Mouse (Mus musculus) lung, embryonic 16.5 days (tissue): ENCODE measurements around the gene Hist1h4i. TPM values are rescaled to one million over a fixed set of nuclear protein-coding genes. Genes with fewer than 3 reads are reported as not detected.
A peak's percentile ranks its signal among the peaks of the same experiment; 100 is the strongest.

Experiments
- ATAC-seq: fragments of 200-750 bp; cut with Nextera tagmentation; 2 replicates; pipeline ENCODE4 v1.8.0; 2017; ENCODE audit warnings: low read depth, mild to moderate bottlenecking, moderate library complexity
- H3K27ac ChIP-seq: fragments of 300-500 bp; sonication (generic); 2 replicates; pipeline ENCODE4 v1.5.1; 2014; ENCODE audit warnings: mild to moderate bottlenecking, control low read depth, low read length
- H3K27me3 ChIP-seq: fragments of 300-500 bp; sonication (generic); 2 replicates; pipeline ENCODE4 v1.6.1; 2014; ENCODE audit warnings: low read depth, low read length, mixed read lengths; ENCODE audit not compliant: control insufficient read depth, insufficient read depth
- H3K36me3 ChIP-seq: fragments of 300-500 bp; sonication (generic); 2 replicates; pipeline ENCODE4 v1.6.1; 2014; ENCODE audit warnings: low read length; ENCODE audit not compliant: control insufficient read depth, insufficient read depth
- H3K4me1 ChIP-seq: fragments of 300-500 bp; sonication (generic); replicated peaks from 2 replicates; pipeline ENCODE4 v1.6.1; 2014; ENCODE audit warnings: low read length, mixed read lengths; ENCODE audit not compliant: control insufficient read depth, insufficient read depth
- H3K4me2 ChIP-seq: fragments of 300-500 bp; sonication (generic); 2 replicates; pipeline ENCODE4 v1.6.1; 2014; ENCODE audit warnings: low read depth, low read length, control low read depth
- H3K4me3 ChIP-seq: fragments of 300-500 bp; sonication (generic); 2 replicates; pipeline ENCODE4 v1.5.1; 2014; ENCODE audit warnings: mild to moderate bottlenecking, low read length, control low read depth
- H3K9ac ChIP-seq: fragments of 300-500 bp; sonication (generic); 2 replicates; pipeline ENCODE4 v1.6.1; 2014; ENCODE audit warnings: low read length, control low read depth
- H3K9me3 ChIP-seq: fragments of 300-500 bp; sonication (generic); 2 replicates; pipeline ENCODE4 v1.6.1; 2016; ENCODE audit warnings: low read length; ENCODE audit not compliant: control insufficient read depth
- WGBS: fragments of 180-500 bp; shearing (Covaris S2); extraction: QIAGEN DNeasy Blood & Tissue Kit; methylation state at CpG from one replicate; pipeline ENCODE4 v1.1.7; 2014; 5-methylcytosine and 5-hydroxymethylcytosine counted together
- polyA plus RNA-seq: library from polyadenylated mRNA; unstranded; fragments of >200 nt; fragmentation: Nextera tagmentation; extraction: Ambion mirVana; gene quantifications from 2 replicates; pipeline ENCODE4 v1.2.1, GENCODE M21; 2015

Gene Hist1h4i
- polyA plus RNA-seq, 1 experiment from 2014 or later, result 23.6 TPM

GRCm38 (mm10) chr13:22029928-22030327 is 11.2 kb downstream of the Hist1h4i start:
- Histone ChIP-seq H3K36me3 (no peaks in the 10 kb centered on the region), H3K27me3 (no peaks in the 10 kb centered on the region), H3K4me1 (peaks cover 15% of the 10 kb centered on the region), H3K9ac (no peak overlapping the region), H3K4me3 (no peak overlapping the region), H3K27ac (no peak overlapping the region), H3K9me3 (no peaks in the 10 kb centered on the region), H3K4me2 (peak overlapping the region; percentile 65; the same call in 1 of the 2 replicates)
- ATAC-seq, result no peak
- 42% methylated on average over 8 of the region's 8 CpGs for WGBS

DNA sequence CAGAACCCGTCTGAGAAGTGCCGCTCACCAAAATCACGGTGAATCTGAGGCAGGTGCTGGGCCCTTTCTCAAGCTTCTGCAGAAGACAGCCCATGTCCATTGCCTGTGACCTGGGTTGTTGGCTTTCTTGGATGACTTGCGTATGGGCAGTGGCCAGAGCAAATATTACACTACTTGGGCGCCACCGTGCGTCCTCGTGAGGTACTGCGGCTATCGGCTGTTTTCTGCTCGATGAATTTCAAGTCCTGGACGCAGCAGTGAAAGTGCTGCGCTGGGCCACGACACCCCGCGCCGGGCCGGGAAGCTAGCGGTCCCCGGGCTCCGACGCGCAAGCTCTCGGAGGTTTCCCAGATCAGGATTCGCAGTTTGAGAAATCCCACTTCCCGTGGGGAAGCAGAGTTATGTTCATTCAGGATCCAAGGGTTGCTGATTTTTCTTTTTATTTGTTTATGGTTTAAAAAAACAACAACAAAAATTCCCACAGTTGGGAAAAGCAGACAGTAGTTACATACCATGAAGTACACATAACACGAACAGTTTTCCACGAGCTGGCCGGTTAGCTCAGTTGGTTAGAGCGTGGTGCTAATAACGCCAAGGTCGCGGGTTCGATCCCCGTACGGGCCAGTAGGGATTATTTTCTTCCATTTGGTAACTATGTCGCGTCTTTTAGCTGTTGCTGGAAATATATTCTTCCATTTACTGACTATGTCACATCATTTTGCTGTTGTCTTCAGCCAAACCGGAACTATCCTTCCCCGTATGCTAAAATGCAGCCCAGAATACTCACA is 12.3 kb downstream of the Hist1h4i start:
- WGBS, result under 1% methylated on average over 40 of the region's 40 CpGs
- Histone ChIP-seq H3K4me2 (peak overlapping the region; percentile 65), H3K4me1 (peaks cover 6% of the 10 kb centered on the region), H3K27me3 (no peaks in the 10 kb centered on the region), H3K4me3 (peak overlapping the region; percentile 62), H3K9me3 (no peaks in the 10 kb centered on the region), H3K27ac (peak overlapping the region; percentile 90), H3K36me3 (no peaks in the 10 kb centered on the region), H3K9ac (peak overlapping the region; percentile 70)
- ATAC-seq, result peak; percentile 84

DNA sequence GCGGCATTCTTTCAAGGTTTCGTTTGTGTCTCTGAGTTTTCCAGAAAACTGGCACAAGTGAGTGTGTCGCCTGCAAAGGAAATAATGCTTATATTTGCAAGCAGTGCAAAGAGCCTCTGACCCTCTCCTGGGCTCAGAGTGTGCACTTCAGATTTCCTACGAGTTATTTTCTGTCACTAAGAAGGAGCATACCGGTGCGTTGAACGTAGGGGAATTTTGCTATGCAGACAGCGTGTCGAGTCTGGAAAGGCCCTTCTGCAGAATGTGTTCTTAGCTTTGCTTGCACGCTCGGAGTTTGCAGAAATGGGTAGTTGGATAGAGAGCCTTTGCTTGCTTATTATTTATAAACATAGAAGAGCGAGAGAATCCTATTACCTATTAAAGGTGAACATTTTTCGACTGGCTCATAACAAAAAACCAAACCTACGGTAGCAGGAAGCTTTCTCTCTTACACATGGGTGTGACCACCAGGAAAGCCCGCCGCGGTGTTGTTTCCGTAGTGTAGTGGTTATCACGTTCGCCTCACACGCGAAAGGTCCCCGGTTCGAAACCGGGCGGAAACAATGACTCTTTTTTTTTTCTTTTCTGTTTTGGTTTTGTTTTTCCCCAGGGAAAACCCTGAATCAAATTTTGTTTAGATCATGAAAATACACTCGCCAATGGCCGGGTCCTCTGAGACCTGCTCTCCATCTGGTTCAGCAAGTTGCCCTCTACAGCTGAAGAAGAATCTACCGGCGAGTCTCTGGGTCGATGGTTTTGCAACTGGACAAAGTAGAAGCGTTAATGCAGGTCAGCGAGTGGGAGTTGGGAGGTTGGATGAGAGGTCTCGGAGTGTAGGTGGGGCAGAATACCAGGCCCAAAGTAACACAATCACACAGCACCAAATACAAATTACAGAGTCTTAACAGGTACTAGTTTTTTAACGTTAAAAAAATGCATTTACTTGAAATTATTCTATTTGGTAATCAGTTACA is 14.8 kb downstream of the Hist1h4i start:
- Histone ChIP-seq H3K4me2 (peak overlapping the region; percentile 71), H3K4me1 (peaks cover 6% of the 10 kb centered on the region; the same call in 1 of the 2 replicates), H3K27ac (peak overlapping the region; percentile 56), H3K4me3 (peak overlapping the region; percentile 53), H3K9me3 (no peaks in the 10 kb centered on the region), H3K9ac (peak overlapping the region; percentile 61), H3K36me3 (no peaks in the 10 kb centered on the region), H3K27me3 (no peaks in the 10 kb centered on the region)
- no peak for ATAC-seq
- under 1% methylated on average over 35 of the region's 35 CpGs for WGBS

DNA sequence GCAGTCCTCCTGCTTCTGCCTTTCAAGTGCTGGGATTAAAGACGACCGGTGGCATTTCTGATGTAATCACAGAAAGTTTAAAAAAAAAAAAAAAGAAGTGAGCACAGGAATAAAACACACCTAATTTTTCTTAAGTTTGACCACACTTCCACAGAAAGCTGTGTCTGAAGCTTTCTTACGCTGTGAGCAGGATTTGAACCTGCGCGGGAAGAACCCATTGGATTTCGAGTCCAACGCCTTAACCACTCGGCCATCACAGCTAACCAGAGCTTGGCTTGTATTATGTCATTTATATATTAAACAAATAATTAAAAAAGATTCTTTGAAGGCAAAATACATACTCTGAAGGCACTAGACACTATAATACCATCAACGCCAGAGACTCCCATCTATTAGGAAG is 18.9 kb downstream of the Hist1h4i start:
- Histone ChIP-seq H3K27ac (peak overlapping the region; percentile 49), H3K4me1 (peaks cover 8% of the 10 kb centered on the region; the same call in 1 of the 2 replicates), H3K9me3 (no peaks in the 10 kb centered on the region), H3K36me3 (no peaks in the 10 kb centered on the region), H3K9ac (peak overlapping the region; percentile 65), H3K4me2 (peak overlapping the region; percentile 87), H3K4me3 (peak overlapping the region; percentile 46), H3K27me3 (no peaks in the 10 kb centered on the region; the same call in 1 of the 2 replicates)
- WGBS, result under 1% methylated on average over 9 of the region's 9 CpGs
- peak; percentile 73 for ATAC-seq

DNA sequence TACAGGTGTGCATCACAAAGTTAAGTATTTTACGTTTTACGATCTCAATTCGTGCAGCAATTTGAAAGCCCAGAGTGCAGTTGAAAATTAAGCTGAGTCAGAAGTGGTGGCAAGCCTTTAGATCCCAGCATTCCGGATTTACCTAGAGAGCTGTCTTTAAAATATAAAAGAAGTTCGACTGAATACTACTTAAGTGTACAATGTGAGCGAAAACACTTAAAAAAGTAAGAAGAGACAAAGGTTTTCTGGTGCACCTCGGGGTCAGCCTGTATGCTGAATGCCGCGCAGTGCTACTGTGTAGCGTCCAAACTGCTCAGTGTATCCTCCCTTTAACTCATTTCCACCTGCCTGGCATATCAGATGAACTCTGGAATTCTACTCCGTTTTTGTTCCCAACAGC is 19.6 kb downstream of the Hist1h4i start:
- peak overlapping the region; percentile 46 for H3K4me3 ChIP-seq
- peak overlapping the region; percentile 49 for H3K27ac ChIP-seq
- H3K9ac ChIP-seq, result peak overlapping the region; percentile 65
- no peak; the same call in 1 of the 2 replicates for ATAC-seq
- WGBS, result under 1% methylated on average over 11 of the region's 11 CpGs
- H3K27me3 ChIP-seq, result no peaks in the 10 kb centered on the region; the same call in 1 of the 2 replicates
- H3K4me2 ChIP-seq, result peak overlapping the region; percentile 87
- H3K4me1 ChIP-seq, result peaks cover 8% of the 10 kb centered on the region; the same call in 1 of the 2 replicates
- H3K36me3 ChIP-seq, result no peaks in the 10 kb centered on the region
- H3K9me3 ChIP-seq, result no peaks in the 10 kb centered on the region

DNA sequence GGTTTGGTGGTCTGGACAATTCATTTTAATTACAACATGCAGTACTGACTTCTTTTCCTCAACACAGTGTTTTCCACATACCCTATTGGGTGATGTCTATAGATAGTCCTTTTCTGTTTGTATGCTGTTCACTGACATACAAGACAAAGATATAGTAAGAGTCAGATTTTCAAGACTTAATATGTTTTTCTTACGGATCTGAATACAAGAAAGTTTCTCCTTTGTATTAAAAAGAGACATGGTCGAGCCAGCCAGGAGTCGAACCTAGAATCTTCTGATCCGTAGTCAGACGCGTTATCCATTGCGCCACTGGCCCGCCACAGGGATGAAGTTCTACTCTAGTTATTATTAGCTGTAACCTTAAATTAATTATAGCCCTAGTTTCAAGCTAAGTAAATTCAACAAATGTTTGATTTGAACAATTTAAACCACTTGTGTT is 20.2 kb downstream of the Hist1h4i start:
- Histone ChIP-seq H3K4me3 (peak overlapping the region; percentile 46), H3K36me3 (no peaks in the 10 kb centered on the region), H3K27ac (peak overlapping the region; percentile 49; the same call in 1 of the 2 replicates), H3K4me2 (peak overlapping the region; percentile 87), H3K9me3 (no peaks in the 10 kb centered on the region), H3K9ac (peak overlapping the region; percentile 65), H3K4me1 (peaks cover 9% of the 10 kb centered on the region; the same call in 1 of the 2 replicates), H3K27me3 (no peaks in the 10 kb centered on the region; the same call in 1 of the 2 replicates)
- under 1% methylated on average over 8 of the region's 8 CpGs for WGBS
- ATAC-seq, result peak; percentile 68

- Histone ChIP-seq H3K27ac (no peak overlapping the region), H3K4me3 (peak overlapping the region; percentile 46)
Measured at GRCm38 (mm10) chr13:22019934-22020835, 21.0 kb downstream of the Hist1h4i start.

More at GRCm38 (mm10) chr13:22019934-22020835, 21.0 kb downstream of the Hist1h4i start:
- Histone ChIP-seq H3K9ac (peak overlapping the region; percentile 29), H3K4me2 (peak overlapping the region; percentile 87), H3K4me1 (peaks cover 7% of the 10 kb centered on the region; the same call in 1 of the 2 replicates), H3K27me3 (peaks cover 3% of the 10 kb centered on the region), H3K9me3 (peaks cover 3% of the 10 kb centered on the region; the same call in 1 of the 2 replicates), H3K36me3 (no peaks in the 10 kb centered on the region)
- peak; percentile 44; the same call in 1 of the 2 replicates for ATAC-seq
- WGBS, result under 1% methylated on average over 44 of the region's 44 CpGs
